Mouse (Mus musculus): ENCODE data around the gene Mia2. TPM values are rescaled to one million over a fixed set of nuclear protein-coding genes. Genes with fewer than 3 reads are reported as not detected.
"Not testable (repeated sequence)": the region's sequence is repeated elsewhere in the genome, so short reads cannot be mapped to it uniquely, and the experiment has no call there.

Gene Mia2
- polyA plus RNA-seq, 1 experiment from 2014 or later: 43.1 TPM

DNA sequence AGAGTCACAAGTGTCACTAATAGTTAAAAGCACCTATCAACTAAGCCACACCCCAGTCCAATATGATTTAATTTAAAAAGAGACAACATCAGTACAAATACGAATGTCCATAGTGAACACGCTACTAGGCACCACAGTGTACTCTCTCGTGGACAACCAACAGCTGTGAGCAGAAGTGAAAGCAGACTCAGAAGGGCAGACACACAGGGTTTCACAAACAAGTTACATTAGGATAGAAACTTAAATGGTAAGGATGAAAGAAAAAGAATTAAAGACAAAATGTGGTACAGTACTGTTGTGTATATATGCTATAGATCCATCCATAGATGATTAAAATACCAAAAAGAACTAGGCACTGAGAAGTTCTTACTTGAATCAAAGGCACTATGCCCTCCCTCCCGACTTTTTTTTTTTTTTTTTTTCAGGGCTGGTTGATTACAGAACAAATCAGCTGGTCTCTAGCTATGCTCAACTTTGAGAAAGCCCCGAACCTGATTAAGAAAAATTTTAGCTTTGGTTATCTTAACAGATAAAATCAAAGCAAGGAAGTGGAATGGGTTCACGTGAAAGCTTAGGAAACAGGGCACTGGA lies 121.2 kb downstream of the Mia2 start:
- H3K36me3 ChIP-seq (ENCODE audit: control insufficient read depth, insufficient read depth, low read length): no peaks in the 10 kb centered on the region
- H3K4me2 ChIP-seq: no peak overlapping the region

DNA sequence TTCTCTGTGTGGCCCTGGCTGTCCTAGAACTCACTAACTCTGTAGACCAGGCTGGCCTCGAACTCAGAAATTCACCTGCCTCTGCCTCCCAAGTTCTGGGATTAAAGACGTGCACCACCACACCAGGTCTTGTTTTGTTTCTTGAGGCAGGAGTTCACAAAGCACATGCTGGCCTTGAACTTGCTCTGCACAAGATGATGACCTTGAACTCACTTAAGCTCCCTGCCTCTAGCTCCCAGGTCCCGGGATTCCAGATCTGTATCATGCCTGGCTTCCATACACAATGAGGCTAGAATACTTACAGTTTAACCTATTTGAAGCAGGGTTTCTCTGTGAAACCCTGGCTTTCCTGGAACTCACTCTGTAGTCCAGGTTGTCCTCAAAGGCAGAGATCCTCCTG lies 121.7 kb downstream of the Mia2 start:
- no peak overlapping the region for H3K9ac ChIP-seq (ENCODE audit: low read depth, low read length)
- WGBS (ENCODE audit: insufficient replicate concordance): 67% methylated on average over 3 of the region's 3 CpGs
- ATAC-seq (replicated peaks; ENCODE audit: insufficient number of reproducible peaks, low FRiP score, low TSS enrichment): no peak

More for the DNA sequence above, 121.2 kb downstream of the Mia2 start:
- ATAC-seq (replicated peaks; ENCODE audit: insufficient number of reproducible peaks, low FRiP score, low TSS enrichment): no peak
- Histone ChIP-seq H3K4me3 (ENCODE audit: low read depth, low read length) (no peak overlapping the region), H3K9ac (ENCODE audit: low read depth, low read length) (no peak overlapping the region), H3K27ac (ENCODE audit: low read depth, low read length) (no peak overlapping the region), H3K27me3 (ENCODE audit: control insufficient read depth, insufficient read depth, low read length) (no peaks in the 10 kb centered on the region), H3K4me1 (ENCODE audit: control insufficient read depth, insufficient read depth, low read length) (peaks cover 10% of the 10 kb centered on the region), H3K9me3 (replicated peaks; ENCODE audit: control insufficient read depth, low read length) (no peaks in the 10 kb centered on the region)
- WGBS (ENCODE audit: insufficient replicate concordance): 77% methylated on average over 6 of the region's 6 CpGs

GRCm38 (mm10) chr12:59218640-59219321 lies 123.2 kb downstream of the Mia2 start:
- Histone ChIP-seq H3K4me3 (ENCODE audit: low read depth, low read length) (peak overlapping the region; percentile 76), H3K9me3 (replicated peaks; ENCODE audit: control insufficient read depth, low read length) (no peaks in the 10 kb centered on the region), H3K27ac (ENCODE audit: low read depth, low read length) (peak overlapping the region; percentile 90), H3K4me2 (peak overlapping the region; percentile 65), H3K27me3 (ENCODE audit: control insufficient read depth, insufficient read depth, low read length) (no peaks in the 10 kb centered on the region), H3K9ac (ENCODE audit: low read depth, low read length) (peak overlapping the region; percentile 91), H3K4me1 (ENCODE audit: control insufficient read depth, insufficient read depth, low read length) (peaks cover 10% of the 10 kb centered on the region), H3K36me3 (ENCODE audit: control insufficient read depth, insufficient read depth, low read length) (no peaks in the 10 kb centered on the region)
- WGBS (ENCODE audit: insufficient replicate concordance): under 1% methylated on average over 58 of the region's 69 CpGs
- ATAC-seq (replicated peaks; ENCODE audit: insufficient number of reproducible peaks, low FRiP score, low TSS enrichment): peak; percentile 19; the same call in 1 of the 2 replicates

More for the DNA sequence above, 121.7 kb downstream of the Mia2 start:
- H3K27me3 ChIP-seq (ENCODE audit: control insufficient read depth, insufficient read depth, low read length): no peaks in the 10 kb centered on the region
- H3K4me3 ChIP-seq (ENCODE audit: low read depth, low read length): no peak overlapping the region
- peaks cover 10% of the 10 kb centered on the region for H3K4me1 ChIP-seq (ENCODE audit: control insufficient read depth, insufficient read depth, low read length)
- H3K27ac ChIP-seq (ENCODE audit: low read depth, low read length): no peak overlapping the region
- no peaks in the 10 kb centered on the region for H3K9me3 ChIP-seq (replicated peaks; ENCODE audit: control insufficient read depth, low read length)
- H3K36me3 ChIP-seq (ENCODE audit: control insufficient read depth, insufficient read depth, low read length): no peaks in the 10 kb centered on the region
- H3K4me2 ChIP-seq: peak overlapping the region; percentile 65

DNA sequence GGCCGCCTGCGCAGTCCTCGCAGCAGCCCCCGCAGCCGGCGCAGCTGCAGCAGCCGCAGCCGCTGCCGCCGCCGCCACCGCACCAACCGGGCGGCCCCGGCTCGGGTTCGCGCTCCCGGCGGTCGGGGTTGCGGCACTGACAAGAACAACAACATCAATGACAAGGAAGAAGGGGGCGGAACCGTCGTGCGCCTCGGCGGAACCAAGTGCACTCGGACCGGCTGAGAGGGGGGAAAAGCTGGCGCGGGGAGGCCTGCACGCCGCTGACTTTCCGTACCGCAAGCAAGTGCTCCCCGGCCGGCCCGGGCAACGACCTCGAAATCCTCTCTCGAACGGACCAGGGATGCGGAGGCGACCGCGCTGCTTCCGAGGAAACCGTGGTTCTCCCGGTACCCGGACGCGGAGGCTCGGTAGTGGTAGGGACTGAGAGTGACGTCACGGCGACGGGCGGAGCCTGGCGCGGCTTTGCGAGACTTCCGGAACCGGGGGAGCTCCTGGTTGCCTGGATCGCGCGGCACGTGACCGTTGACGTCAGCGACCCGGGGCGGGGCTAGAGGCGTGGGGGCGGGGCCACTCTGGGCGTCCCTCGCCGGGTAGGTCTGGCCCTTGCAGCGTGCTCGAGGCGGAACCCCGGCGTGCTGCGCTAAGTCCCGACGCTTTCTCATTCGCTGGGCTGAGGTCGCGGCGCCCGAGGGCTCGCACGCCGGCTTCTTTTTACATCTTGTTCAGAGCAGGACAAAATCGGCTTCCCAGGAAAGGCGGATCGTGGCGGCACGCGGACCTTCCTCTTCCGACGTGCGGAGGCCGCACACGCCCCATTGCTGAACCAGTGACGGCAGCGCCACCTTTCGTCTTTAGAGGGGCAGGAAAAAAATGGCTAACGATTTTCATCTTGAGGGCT lies 124.0 kb downstream of the Mia2 start, which contains the start of gene Fbxo33:
Fbxo33 (minus strand) TSS at position 401 of the 901 bp plus-strand sequence.
- Histone ChIP-seq H3K36me3 (ENCODE audit: control insufficient read depth, insufficient read depth, low read length) (no peaks in the 10 kb centered on the region), H3K4me2 (peak within 1 kb of the TSS; percentile 65), H3K9me3 (replicated peaks; ENCODE audit: control insufficient read depth, low read length) (no peaks in the 10 kb centered on the region), H3K9ac (ENCODE audit: low read depth, low read length) (peak within 1 kb of the TSS; percentile 91), H3K4me1 (ENCODE audit: control insufficient read depth, insufficient read depth, low read length) (peaks cover 10% of the 10 kb centered on the region), H3K27ac (ENCODE audit: low read depth, low read length) (peak within 1 kb of the TSS; percentile 90), H3K27me3 (ENCODE audit: control insufficient read depth, insufficient read depth, low read length) (no peaks in the 10 kb centered on the region), H3K4me3 (ENCODE audit: low read depth, low read length) (peak within 1 kb of the TSS; percentile 76)
- ATAC-seq (replicated peaks; ENCODE audit: insufficient number of reproducible peaks, low FRiP score, low TSS enrichment): peak; percentile 98
- WGBS (ENCODE audit: insufficient replicate concordance): under 1% methylated on average over 107 of the region's 109 CpGs

DNA sequence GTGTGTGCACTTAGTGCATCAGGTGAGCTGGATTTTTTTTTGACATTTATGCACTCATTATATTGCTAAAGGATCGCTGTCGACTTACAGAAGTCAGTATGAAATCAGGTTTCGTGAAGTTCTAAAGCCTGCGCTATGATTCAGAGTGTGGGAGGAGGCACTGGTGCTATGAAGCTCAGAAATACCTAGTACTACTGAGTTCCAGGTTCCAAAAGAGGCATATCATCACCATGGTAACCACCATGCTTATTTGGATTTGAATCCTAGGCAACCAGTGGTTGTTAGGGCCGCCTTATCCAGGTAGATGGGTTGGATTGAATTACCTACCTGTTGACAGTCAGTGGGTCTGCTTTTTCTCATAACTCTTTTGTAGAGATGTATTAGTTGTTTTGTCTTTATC lies 132.8 kb downstream of the Mia2 start:
- no peak for ATAC-seq (replicated peaks; ENCODE audit: insufficient number of reproducible peaks, low FRiP score, low TSS enrichment)

DNA sequence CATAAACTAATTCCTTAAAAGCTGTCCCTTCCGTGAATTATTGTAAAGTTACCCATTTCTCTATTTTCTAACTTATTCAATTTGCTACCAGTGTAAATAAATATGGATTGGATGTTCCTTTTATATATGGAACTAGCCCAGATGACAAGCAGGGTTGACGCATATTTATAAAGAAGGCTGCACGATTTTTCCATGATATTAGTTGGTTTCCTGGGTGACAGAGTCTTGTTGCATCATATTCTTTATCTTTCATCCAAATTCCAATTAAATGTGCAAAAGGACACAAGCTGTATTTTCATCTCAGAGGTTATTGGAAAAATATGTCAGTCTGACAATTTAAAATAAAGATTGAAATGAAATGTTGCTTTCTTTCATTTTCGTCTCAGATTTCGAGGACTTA lies 142.8 kb downstream of the Mia2 start:
- no peak for ATAC-seq (replicated peaks; ENCODE audit: insufficient number of reproducible peaks, low FRiP score, low TSS enrichment)
- H3K4me3 ChIP-seq (ENCODE audit: low read depth, low read length): no peak overlapping the region

More for the DNA sequence above, 132.8 kb downstream of the Mia2 start:
- H3K4me1 ChIP-seq (ENCODE audit: control insufficient read depth, insufficient read depth, low read length): no peaks in the 10 kb centered on the region
- H3K36me3 ChIP-seq (ENCODE audit: control insufficient read depth, insufficient read depth, low read length): no peaks in the 10 kb centered on the region
- no peak overlapping the region for H3K4me2 ChIP-seq
- H3K27ac ChIP-seq (ENCODE audit: low read depth, low read length): no peak overlapping the region
- H3K27me3 ChIP-seq (ENCODE audit: control insufficient read depth, insufficient read depth, low read length): no peaks in the 10 kb centered on the region
- H3K9me3 ChIP-seq (replicated peaks; ENCODE audit: control insufficient read depth, low read length): no peaks in the 10 kb centered on the region
- 84% methylated on average over 5 of the region's 5 CpGs for WGBS (ENCODE audit: insufficient replicate concordance)
- no peak overlapping the region for H3K4me3 ChIP-seq (ENCODE audit: low read depth, low read length)
- no peak overlapping the region for H3K9ac ChIP-seq (ENCODE audit: low read depth, low read length)

DNA sequence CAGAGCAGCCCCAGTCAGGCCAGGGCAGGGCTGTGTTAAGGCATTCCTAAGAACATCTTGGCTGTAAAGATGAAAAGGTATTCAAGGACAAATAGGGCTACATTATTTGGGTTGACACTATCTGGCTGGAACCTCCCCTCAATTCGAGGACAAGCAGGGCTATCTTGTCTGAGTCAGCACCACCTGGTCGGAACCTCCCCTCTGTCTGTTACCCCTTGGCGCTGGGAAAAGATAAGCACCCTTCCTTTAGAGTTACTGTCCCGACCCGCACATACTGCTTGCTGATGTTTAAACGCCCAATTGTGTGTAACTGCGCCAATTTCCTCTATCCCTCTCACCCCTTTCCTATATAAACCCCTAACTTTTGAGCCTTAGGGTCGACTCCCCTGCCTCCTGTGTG lies 145.4 kb downstream of the Mia2 start:
- not testable (repeated sequence) for H3K27me3 ChIP-seq (ENCODE audit: control insufficient read depth, insufficient read depth, low read length); H3K4me2 ChIP-seq; H3K4me3 ChIP-seq (ENCODE audit: low read depth, low read length); H3K27ac ChIP-seq (ENCODE audit: low read depth, low read length); H3K4me1 ChIP-seq (ENCODE audit: control insufficient read depth, insufficient read depth, low read length); ATAC-seq (replicated peaks; ENCODE audit: insufficient number of reproducible peaks, low FRiP score, low TSS enrichment); H3K36me3 ChIP-seq (ENCODE audit: control insufficient read depth, insufficient read depth, low read length); H3K9ac ChIP-seq (ENCODE audit: low read depth, low read length); H3K9me3 ChIP-seq (replicated peaks; ENCODE audit: control insufficient read depth, low read length)
- WGBS (ENCODE audit: insufficient replicate concordance): 76% methylated on average over 8 of the region's 8 CpGs

More for the DNA sequence above, 142.8 kb downstream of the Mia2 start:
- WGBS (ENCODE audit: insufficient replicate concordance): 80% methylated on average over 5 of the region's 5 CpGs
- Histone ChIP-seq H3K36me3 (ENCODE audit: control insufficient read depth, insufficient read depth, low read length) (no peaks in the 10 kb centered on the region), H3K27me3 (ENCODE audit: control insufficient read depth, insufficient read depth, low read length) (no peaks in the 10 kb centered on the region), H3K9ac (ENCODE audit: low read depth, low read length) (no peak overlapping the region), H3K4me1 (ENCODE audit: control insufficient read depth, insufficient read depth, low read length) (no peaks in the 10 kb centered on the region), H3K9me3 (replicated peaks; ENCODE audit: control insufficient read depth, low read length) (no peaks in the 10 kb centered on the region), H3K4me2 (no peak overlapping the region), H3K27ac (ENCODE audit: low read depth, low read length) (no peak overlapping the region)

Data from heart, embryonic 11.5 days (tissue).